Mouse (Mus musculus) cerebellum, postnatal 25 days (tissue): Measurements from ENCODE around the gene Fosl2.

Source experiments
- DNase-seq, 2 experiments: peaks; one replicate each; pipeline ENCODE4 v3.0.0; 2021; ENCODE audit warnings: mixed read lengths in 2 of 2

Gene Fosl2

GRCm38 (mm10) chr5:32135336-32136206, at the start of gene Fosl2:
TSS of gene Fosl2 (plus strand) at chr5:32135801.
- peak; percentile 94 to 96 for DNase-seq

- DNase-seq = no peak
These were observed 49.6 kb upstream of the Fosl2 start for GRCm38 (mm10) chr5:32085971-32086370.

DNA sequence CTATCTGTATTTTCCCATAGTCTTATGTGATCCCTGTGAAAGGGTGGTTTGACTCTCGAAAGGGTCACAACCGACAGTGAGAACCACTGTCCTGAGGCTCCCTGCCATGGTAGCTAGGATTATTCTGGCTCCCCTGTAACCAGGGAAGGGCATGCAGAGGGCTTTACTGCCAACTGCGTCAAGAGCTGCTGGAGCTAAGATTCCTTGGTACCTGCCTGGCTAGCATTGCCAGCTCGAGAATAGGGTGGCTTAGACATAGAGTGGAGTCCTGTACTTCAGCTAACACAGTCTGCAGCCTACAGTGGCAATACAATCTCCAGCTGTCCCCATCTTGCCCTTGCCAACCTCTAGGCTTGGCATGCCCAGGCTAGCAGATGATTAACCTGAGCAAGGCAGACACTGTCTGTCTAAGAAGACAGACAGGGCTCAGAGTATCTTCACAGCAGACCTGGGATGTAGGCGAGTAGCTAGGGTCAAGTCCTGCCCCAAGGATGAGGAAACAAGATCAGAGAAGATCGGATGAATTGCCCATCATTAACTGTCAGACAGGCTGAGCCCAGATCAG, 49.0 kb upstream of the Fosl2 start:
- peak; percentile 15 for DNase-seq

DNA sequence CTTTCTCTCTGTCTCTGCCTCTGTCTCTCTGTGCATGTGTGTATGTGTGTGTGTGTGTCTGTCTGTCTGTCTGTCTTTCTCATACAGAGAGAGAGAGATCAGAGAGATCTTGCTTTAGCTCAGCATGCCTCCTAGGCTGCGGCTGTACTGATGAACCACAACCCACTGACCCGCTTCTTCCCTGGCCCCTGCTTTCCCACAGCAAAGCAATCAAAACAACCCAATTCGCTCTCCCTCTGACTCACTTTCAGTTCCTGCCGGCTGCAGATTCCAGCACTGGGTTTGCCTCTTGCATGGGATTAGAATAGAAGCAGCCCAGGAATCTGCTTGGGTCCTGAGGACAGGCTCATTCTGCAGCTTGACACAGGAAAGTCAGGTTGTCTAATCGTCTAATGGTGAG, 46.1 kb upstream of the Fosl2 start:
- DNase-seq = no peak

GRCm38 (mm10) chr5:32092281-32092680, 43.3 kb upstream of the Fosl2 start:
- DNase-seq = no peak

DNA sequence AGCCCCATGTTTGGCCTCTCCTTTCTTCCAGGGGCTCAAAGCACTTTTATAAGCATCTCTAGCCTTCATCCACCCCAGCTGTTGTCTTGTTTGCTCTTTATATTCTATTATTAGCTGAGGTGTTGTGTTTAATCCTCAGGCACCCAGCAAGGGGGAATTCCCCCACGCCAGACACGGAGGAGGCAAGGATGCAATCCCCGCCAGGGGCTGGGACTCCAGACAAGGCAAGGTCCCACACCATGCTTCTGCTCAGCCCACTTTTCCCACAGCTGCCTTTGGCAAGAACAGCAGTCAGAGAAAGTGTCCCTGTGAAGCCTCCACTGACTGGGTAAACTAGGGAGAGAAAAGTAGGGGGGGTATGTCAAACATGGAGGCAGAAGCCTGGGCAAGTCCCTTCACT, 36.9 kb upstream of the Fosl2 start:
- DNase-seq = no peak

DNA sequence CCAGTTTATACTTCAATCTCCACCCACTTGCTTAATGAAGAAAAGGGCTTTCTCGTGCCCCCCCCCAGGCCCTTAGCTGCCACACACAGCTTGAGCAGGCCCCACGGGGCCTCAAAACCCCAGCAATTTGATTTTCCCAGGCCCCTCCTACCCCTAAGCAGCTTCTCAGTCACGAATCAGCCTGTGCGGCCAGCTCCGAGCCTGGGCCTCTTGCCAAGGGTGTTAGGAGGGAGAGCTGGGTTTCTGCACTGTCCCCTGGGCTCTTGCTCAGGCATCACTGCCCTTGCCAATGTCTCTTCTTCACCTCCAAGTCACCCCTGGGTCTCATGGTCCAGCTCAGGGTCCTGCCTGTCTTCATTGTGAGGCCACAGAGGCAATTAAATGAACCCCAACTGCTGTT, 33.1 kb upstream of the Fosl2 start:
- peak; percentile 80 to 85 for DNase-seq

DNA sequence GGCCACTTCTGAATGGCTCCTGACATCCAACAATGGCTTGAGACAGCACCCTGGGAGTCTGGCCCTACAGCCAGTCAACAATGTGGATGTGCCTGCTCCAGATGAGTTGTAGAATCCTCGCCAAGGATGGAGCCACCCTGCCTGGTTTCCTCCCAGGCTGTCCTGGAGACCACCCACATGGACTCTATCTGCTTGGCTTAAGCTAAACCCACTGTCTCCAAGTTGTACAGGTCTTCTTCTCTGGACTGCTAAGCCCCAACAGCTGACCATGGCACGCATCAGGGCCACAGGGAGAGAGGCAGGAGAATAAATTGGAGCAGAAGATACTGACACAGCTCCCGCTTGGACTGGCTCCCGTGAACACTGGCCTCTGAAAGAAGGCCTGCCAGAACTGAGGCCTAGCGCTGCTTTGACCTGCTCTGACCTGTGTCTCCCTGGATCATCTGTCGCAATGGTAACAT, 32.6 kb upstream of the Fosl2 start:
- peak; percentile 55 to 63 for DNase-seq

- no peak for DNase-seq
These were observed 32.1 kb upstream of the Fosl2 start for GRCm38 (mm10) chr5:32103545-32103944.

DNA sequence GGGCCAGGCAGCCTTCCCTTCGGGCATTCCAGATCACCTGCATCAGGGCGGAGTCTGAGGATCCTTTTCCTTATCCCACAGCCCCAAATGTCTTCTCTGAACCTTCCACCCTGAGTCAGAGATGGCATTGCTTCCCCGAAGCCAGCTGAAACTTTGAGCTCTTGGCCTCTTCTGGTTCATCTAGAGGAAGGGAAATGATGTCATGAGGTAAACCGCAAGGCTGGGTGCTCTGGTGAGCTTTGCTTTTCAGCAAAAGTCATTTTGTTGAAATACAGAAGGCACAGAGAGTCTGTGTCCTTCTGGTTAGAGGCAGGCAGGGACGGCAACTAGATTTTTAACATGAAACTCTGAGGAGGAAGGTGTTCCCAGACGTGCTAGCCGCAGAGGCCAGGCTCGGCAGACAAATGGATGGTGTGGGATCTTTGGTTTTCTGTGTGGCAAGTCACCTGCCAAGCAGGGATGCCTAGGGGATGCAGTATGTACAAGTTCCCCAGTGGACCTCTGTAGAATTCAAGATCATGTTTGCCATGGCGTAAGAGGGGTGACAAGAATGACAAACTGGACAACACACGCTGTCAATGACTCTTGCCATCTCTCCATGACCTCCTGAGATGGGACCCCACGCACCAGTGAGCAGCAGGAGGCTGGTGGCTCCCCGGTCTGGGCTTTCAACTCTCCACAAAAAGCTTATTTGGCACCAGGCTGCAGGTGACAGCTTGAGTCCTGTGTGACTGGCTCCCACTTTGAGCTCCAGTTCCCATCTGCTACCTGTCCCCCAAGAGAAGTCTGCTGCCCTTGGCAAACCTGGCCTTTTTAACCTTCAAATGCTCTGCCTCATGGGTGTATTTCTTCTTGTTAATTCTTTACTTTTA, 31.2 kb upstream of the Fosl2 start:
- DNase-seq = peak; percentile 74 to 79

DNA sequence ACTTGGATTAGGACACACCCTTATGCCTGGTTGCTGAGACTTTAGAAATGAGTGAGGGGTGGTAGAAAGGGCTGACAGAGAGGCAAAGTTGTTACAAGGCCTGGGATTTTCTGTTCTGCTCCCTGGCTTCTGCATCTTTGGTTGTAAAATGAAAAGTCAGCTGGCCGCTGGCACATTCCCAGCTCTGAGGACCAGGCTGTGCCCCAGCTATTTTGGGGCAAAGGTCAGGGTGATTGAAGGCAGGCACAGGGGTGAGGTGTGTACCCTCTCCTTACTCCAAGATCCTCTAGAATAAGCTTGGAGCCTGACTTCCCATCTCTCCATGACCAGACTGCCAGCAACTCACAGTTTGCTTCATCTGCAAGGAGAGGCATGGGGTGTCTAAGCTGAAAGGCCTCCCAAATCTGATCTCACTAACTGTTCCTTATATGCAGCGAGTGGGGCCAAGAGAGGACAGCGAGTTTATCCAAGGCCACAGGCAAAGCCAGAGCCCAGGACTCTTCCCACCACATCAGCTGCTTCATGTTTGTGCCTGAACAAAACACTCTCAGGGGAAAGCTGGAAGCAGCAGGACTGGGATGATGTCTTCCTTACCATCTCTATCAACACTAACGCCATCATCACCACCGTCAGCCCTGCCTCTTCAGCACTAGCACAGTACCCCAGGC, 29.0 kb upstream of the Fosl2 start:
- DNase-seq = no peak

DNA sequence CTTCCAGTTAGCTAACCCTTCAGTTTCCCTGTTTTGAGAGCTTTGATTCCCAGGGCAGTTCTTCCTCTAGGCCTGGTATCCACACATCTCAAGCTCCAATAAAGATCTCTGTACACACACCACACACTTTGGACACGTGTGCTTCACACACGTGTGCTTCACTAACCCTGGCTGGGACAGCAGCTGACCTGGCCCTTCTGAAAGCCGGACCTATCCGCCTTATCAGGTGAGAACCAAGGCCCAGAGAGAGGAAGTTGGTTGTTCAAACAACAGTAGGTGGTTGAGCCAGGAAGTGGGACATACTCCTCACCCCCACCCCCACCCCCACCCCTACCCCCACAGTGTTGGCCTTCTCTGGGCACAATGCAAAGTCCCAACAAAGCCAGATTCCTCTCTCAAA, 24.9 kb upstream of the Fosl2 start:
- DNase-seq = no peak

DNA sequence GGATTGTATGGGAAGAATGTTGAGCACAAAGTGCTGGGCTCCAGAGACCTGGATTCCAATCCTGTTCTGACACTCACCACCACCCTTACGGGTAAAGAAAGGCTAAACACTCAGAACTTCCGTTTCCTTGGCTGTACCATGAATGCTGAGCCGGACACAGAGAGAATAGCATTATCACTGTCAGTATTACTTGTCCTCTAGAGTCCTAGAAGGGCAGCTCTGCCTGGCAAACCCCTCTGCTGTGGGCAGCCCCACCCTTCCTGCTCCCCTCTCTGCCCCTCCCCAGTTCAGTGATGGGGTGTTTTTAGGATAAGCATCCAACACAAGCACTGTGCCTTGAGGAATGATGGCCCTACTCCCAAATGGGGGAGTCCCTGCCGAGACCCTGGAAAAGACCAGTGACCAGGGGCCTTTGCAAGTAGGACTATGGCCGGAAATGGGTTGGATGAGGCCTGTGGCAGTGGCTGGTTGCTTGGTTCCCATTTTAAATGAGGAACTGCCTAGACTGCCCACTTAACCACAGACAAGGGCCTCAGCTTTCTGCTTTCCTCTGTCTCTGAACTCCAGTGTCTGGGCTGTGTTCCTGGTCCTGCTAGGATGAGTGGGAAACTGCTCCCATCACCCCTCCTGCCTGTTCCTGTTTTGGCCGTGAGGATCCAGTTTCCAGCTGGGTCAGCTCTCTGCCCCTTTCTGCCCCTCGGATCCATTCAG, 23.2 kb upstream of the Fosl2 start:
- no peak for DNase-seq

- DNase-seq = no peak
These were observed 14.7 kb upstream of the Fosl2 start for GRCm38 (mm10) chr5:32120901-32121376.

GRCm38 (mm10) chr5:32121936-32122335, 13.7 kb upstream of the Fosl2 start:
- DNase-seq = no peak

DNA sequence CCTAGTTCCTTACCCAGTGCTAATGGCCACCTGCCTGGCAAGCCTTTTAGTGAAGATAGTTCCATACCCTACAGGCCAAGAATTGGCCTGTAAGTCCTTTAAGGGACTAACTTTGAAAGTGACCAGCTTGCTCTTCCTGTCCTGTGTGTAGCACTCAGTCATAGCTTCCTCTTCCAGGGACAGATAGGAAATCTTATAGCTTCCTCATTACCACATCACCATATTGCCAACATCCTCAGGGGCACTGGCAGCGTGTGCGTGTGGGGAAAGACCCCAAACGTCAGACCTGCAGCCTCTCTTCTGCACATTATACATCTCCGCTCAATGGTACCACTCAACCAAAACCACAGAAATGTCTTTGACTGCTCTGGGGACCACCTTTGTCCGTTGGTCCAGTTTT, 13.2 kb upstream of the Fosl2 start:
- DNase-seq = no peak

DNA sequence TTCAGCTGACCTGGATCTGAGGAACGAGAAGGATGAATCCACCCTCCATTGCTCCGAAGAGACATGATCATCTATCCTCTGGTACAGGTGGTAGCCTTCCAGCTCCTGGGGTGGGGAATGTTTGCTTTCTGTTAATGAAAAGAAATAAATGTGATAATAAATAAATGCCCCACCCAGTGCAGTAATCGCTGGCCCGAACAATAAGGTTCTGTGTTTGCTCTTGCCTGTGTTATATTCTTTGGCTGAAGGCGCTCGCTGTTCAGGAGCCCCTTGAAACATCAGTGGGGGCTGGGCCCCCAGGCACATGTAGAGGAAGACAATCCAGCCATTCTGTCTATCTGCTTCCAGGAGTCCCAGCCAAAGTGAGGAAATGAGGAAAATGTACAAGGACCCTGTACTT, 10.6 kb upstream of the Fosl2 start:
- no peak for DNase-seq

DNA sequence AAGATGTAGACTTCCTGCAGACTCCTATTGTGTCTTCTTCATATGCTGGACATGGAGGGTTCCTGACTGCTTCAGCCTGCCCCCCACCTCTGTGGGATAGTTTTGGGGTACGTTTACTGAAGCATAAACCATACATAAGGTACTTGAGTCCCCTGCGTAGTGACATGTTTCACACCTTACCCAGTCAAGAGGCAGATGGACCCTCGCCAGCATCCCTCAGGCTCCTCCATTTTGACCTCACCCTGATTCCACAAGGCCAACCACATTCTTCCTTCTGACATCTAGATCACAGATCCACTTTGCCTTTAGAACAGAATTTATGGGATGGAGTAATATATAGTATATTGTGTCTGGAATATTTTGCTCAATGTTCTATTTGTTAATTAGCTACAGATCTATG, 8.4 kb upstream of the Fosl2 start:
- peak in 1 of 2 experiments; percentile 27 for DNase-seq

DNA sequence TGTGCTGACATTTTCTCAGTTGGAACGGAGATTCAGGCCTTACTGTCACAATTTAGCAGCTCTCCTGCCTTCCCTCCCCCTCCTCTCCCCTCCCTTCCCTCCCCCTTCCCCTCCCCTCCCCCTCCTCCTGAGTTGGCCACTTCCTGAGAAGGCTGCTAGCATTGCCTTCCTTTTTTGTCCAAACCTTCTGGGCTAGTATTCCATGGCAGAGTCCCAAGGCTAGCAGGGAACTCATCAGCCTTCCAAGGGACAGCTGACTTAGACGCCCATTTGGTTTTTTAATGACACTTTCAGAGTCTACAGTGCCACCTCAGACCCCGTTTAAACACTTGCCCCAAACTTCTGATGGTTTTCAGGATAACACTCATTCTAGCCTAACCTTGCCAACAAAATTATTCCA, 7.7 kb upstream of the Fosl2 start:
- DNase-seq = peak; percentile 22 to 60

GRCm38 (mm10) chr5:32132971-32133501, 2.6 kb upstream of the Fosl2 start:
- peak; percentile 80 to 87 for DNase-seq

DNA sequence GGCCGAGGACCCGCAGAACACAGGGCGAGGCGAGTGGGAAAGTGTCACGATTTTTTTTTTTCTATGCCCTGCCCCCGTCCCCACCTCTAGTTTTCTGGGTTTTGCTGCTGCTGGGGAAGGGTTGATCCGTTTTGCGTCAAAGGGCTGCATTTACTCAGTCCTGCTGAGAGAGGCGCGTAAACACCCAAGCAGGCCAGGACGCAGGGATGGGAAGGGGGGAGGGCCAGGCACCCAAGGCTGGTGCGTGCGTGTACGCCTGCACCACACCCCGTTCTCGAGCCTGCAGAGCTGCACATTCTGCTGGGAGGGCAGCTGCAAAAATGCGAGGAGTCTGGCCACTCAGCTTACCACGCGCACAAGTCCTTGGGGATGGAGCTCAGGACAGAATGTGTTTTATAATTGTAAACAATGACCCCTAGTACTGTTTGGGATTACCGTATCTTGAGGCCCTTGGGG, 2.0 kb upstream of the Fosl2 start:
- DNase-seq = peak; percentile 79 to 82
